Mouse (Mus musculus): ENCODE data around the gene Cib4. TPM values are rescaled to one million over a fixed set of nuclear protein-coding genes. Genes with fewer than 3 reads are reported as not detected.

The Cib4 gene
- not detected in 2 replicates for polyA plus RNA-seq (2021; fragmentation: Nextera tagmentation)
- long read RNA-seq, experiment 1, result 0 reads
- long read RNA-seq, experiment 2, result 0 reads

GRCm38 (mm10) chr5:30545698-30546097 lies at the start of gene Cib4:
Gene Cib4 (minus strand): TSS chr5:30545836.

GRCm38 (mm10) chr5:30587681-30588300 lies 42.2 kb upstream of the Cib4 start, which contains the start of gene Kcnk3:
Gene Kcnk3 (plus strand): TSS chr5:30588170.

DNA sequence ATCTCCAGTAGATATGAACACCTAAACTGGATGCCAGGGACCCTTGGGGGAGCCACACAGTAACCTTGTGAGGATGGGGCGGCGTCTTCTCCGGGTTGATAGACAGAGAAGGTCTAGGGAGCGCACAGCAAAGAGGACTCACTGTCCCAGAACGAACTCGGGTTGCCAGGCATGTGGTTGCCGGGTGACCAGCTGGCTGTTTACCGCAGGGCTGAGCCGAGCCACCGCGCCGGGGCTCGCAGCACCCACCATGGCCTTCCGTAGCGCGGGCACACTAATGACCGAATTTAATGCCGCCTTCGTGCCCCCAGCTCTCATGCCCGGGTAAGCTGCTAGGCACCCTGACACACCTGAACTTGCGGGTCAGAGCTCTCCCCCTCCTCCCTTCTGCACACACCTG lies 79.8 kb downstream of the Cib4 start, which contains the start of gene 1700001C02Rik:
TSS of gene 1700001C02Rik (plus strand) at position 187 of the 400 bp plus-strand sequence.

GRCm38 (mm10) chr5:30461821-30462220 lies 83.8 kb downstream of the Cib4 start, which contains the start of gene Otof:
Gene Otof (minus strand): TSS chr5:30461932.

Other genes starting within 250 kb of the Cib4 start
- 2.1 and 2.3 TPM in 2 replicates for gene Otof, start 83.9 kb downstream of the Cib4 start, polyA plus RNA-seq (2021; fragmentation: Nextera tagmentation)
- 1.8 and 2.3 TPM in 2 replicates for gene 1700001C02Rik, start 79.8 kb downstream of the Cib4 start, polyA plus RNA-seq (2021; fragmentation: Nextera tagmentation)
- gene Kcnk3, start 42.3 kb upstream of the Cib4 start, polyA plus RNA-seq (2021; fragmentation: Nextera tagmentation), result 4.4 and 4.6 TPM in 2 replicates
- gene Slc35f6, start 102.1 kb upstream of the Cib4 start, polyA plus RNA-seq (2021; fragmentation: Nextera tagmentation), result 18.4 and 20.1 TPM in 2 replicates
- 5.7 and 9.0 TPM in 2 replicates for gene Cenpa, start 120.9 kb upstream of the Cib4 start, polyA plus RNA-seq (2021; fragmentation: Nextera tagmentation)
- 3.2 and 4.0 TPM in 2 replicates for gene Dpysl5, start 165.7 kb upstream of the Cib4 start, polyA plus RNA-seq (2021; fragmentation: Nextera tagmentation)

Measured in left cerebral cortex, adult 6 months (tissue).